Mouse (Mus musculus): ENCODE data around the gene Gm20388. TPM values are rescaled to one million over a fixed set of nuclear protein-coding genes. Genes with fewer than 3 reads are reported as not detected.

The Gm20388 gene
- polyA plus RNA-seq, 1 experiment from 2014 or later = 5.3 TPM

DNA sequence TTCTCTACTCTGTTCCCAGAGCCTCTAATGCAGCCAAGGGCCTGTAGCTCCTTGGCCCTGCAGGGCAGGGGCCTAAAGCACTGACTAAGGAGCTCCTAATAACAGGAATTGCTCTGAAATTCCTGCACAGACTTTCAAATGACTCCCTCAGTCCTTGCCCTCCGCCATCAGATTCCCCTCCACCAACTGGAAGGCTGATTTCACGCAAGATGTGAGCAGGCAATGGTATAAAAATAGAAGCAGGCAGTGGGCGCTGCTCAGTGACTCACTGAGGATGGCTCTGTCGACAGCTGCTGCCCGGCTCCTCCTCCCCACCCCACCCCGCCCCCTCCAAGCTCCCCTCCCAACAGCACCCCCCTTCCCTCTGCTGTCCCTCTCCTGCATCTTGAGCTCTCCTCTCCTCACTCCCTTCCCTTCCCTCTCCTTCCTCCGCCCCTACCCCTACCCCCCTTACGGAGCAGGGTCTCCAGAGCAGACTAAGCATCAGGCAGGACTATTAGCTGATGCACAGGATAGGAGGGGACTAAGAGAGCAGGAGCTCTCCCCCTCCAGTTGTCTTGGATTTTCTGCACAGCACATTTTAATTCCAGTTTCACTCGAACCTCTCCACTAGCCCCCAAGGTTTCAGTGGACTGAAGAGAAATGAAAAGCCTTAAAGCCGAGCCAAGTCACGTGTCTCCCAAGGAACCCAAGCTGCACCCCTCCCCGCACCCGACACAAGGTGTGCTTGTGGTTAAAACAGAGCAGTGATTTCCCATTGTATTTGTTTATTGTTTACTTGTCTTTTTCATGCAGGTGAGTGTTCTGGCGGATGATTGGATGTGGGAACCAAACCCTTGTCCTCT, 3974.3 kb downstream of the Gm20388 start:
- Histone ChIP-seq H3K36me3 (ENCODE audit: control insufficient read depth, insufficient read depth, low read length) (no peaks in the 10 kb centered on the region), H3K4me1 (replicated peaks; ENCODE audit: control insufficient read depth, insufficient read depth, low read length) (peaks cover 3% of the 10 kb centered on the region; the same call in 1 of the 2 replicates), H3K9me3 (ENCODE audit: control insufficient read depth, low read length) (no peaks in the 10 kb centered on the region), H3K27ac (ENCODE audit: low read depth, low read length) (no peak overlapping the region), H3K4me3 (ENCODE audit: low read depth, low read length) (no peak overlapping the region), H3K9ac (ENCODE audit: low read depth, low read length) (no peak overlapping the region), H3K27me3 (replicated peaks; ENCODE audit: control insufficient read depth, insufficient read depth, low read length) (peaks cover 38% of the 10 kb centered on the region), H3K4me2 (no peak overlapping the region)
- WGBS = 14% methylated on average over 13 of the region's 14 CpGs
- no peak for DNase-seq (ENCODE audit: low spot score)
- no peak for ATAC-seq (replicated peaks; ENCODE audit: low FRiP score)

DNA sequence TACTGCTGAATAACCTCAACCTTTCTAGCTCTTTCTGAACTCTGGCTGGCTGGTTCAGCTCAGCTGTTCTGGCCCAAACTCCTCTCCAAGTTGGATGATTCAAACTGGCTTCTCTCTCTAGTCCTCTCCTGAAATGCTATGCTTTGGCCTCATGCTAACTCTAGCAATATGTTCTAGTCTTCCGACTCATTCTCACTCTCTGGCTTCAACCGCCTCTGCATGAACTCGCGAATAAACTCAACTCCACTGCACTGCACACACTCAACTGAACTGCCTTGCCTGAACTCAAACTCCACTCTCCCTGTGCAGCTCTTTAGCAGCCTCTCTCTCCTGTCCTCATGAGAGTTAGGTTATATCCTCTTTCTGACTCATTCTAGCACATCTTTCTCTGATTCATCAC, 3976.5 kb downstream of the Gm20388 start:
- H3K27ac ChIP-seq (ENCODE audit: low read depth, low read length) = no peak overlapping the region
- DNase-seq (ENCODE audit: low spot score) (no peak), ATAC-seq (replicated peaks; ENCODE audit: low FRiP score) (no peak)
- no peaks in the 10 kb centered on the region for H3K36me3 ChIP-seq (ENCODE audit: control insufficient read depth, insufficient read depth, low read length)
- H3K4me3 ChIP-seq (ENCODE audit: low read depth, low read length) = no peak overlapping the region
- WGBS = 89% methylated on average over 4 of the region's 4 CpGs
- H3K9ac ChIP-seq (ENCODE audit: low read depth, low read length) = no peak overlapping the region
- H3K4me1 ChIP-seq (replicated peaks; ENCODE audit: control insufficient read depth, insufficient read depth, low read length) = peaks cover 3% of the 10 kb centered on the region; the same call in 1 of the 2 replicates
- no peaks in the 10 kb centered on the region for H3K9me3 ChIP-seq (ENCODE audit: control insufficient read depth, low read length)
- H3K27me3 ChIP-seq (replicated peaks; ENCODE audit: control insufficient read depth, insufficient read depth, low read length) = peaks cover 59% of the 10 kb centered on the region
- H3K4me2 ChIP-seq = no peak overlapping the region

DNA sequence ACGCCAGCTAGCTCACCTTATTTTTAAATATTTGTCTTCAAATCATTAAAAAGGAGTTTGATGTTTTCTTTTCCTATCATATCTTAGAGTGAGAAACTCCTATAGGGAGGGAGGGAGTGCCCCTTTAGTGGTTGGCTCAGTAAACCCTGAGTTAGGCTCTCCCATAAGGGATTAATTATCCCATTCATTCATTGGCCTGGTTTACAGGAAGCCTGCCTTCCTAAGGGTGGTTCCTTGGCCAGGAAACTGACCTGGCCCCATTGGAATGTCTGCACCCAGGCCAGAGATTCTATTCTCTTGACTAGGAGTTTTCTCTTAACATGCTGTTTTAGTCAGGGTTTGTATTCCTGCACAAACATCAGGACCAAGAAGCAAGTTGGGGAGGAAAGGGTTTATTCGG, 3977.3 kb downstream of the Gm20388 start:
- 80% methylated on average over 2 of the region's 2 CpGs for WGBS
- H3K9ac ChIP-seq (ENCODE audit: low read depth, low read length) = no peak overlapping the region
- H3K27ac ChIP-seq (ENCODE audit: low read depth, low read length) = no peak overlapping the region
- H3K4me1 ChIP-seq (replicated peaks; ENCODE audit: control insufficient read depth, insufficient read depth, low read length) = peaks cover 3% of the 10 kb centered on the region; the same call in 1 of the 2 replicates
- H3K4me3 ChIP-seq (ENCODE audit: low read depth, low read length) = no peak overlapping the region
- no peaks in the 10 kb centered on the region for H3K9me3 ChIP-seq (ENCODE audit: control insufficient read depth, low read length)
- H3K36me3 ChIP-seq (ENCODE audit: control insufficient read depth, insufficient read depth, low read length) = no peaks in the 10 kb centered on the region
- H3K27me3 ChIP-seq (replicated peaks; ENCODE audit: control insufficient read depth, insufficient read depth, low read length) = peaks cover 67% of the 10 kb centered on the region
- ATAC-seq (replicated peaks; ENCODE audit: low FRiP score) = no peak
- no peak overlapping the region for H3K4me2 ChIP-seq
- no peak for DNase-seq (ENCODE audit: low spot score)

DNA sequence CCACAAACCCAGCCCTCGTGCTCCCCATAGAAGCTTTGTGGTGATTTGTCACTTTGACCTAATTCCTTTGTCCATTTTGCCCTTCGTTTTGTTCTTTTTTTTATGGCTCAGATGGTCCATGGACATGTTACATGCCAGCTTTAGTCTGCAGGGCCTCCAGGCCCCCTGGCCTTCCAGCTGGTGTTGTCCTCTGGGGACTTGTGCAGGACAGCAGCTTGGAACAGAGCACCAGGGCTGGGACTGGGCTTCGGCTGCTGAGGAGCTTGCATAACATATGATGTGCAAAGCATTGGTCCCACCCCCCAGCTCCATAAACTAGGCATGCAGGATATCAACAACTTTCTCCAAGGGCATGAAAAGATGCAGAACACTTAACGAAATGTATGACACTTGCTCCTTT, 3979.2 kb downstream of the Gm20388 start:
- Histone ChIP-seq H3K4me2 (no peak overlapping the region), H3K4me3 (ENCODE audit: low read depth, low read length) (no peak overlapping the region), H3K9ac (ENCODE audit: low read depth, low read length) (no peak overlapping the region), H3K27ac (ENCODE audit: low read depth, low read length) (no peak overlapping the region), H3K9me3 (ENCODE audit: control insufficient read depth, low read length) (no peaks in the 10 kb centered on the region), H3K4me1 (replicated peaks; ENCODE audit: control insufficient read depth, insufficient read depth, low read length) (no peaks in the 10 kb centered on the region), H3K27me3 (replicated peaks; ENCODE audit: control insufficient read depth, insufficient read depth, low read length) (peaks cover 72% of the 10 kb centered on the region), H3K36me3 (ENCODE audit: control insufficient read depth, insufficient read depth, low read length) (no peaks in the 10 kb centered on the region)
- ATAC-seq (replicated peaks; ENCODE audit: low FRiP score) (no peak), DNase-seq (ENCODE audit: low spot score) (no peak)
- 64% methylated on average over 4 of the region's 4 CpGs for WGBS

DNA sequence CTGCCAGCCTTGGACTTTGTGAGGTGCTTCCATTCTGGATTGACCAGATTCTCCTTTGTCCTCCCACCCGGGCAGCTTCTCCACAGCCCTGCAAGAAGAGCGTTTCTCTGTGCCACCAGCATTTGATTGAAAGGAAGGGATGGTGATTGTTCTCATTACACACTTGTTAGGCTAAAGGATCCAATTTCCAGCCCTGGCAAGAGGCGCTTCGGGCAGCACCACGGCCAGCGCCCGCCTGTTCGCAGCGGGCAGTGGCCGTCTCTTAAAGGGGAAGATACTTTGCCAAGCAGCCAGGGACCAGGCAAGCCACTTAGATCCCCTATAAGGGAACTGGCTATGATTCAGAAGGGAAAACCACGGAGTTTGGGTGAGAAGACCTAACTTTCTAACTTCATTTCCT, 3980.6 kb downstream of the Gm20388 start:
- Histone ChIP-seq H3K4me2 (peak overlapping the region; percentile 7; the same call in 1 of the 2 replicates), H3K4me1 (replicated peaks; ENCODE audit: control insufficient read depth, insufficient read depth, low read length) (no peaks in the 10 kb centered on the region), H3K36me3 (ENCODE audit: control insufficient read depth, insufficient read depth, low read length) (no peaks in the 10 kb centered on the region), H3K27ac (ENCODE audit: low read depth, low read length) (no peak overlapping the region), H3K4me3 (ENCODE audit: low read depth, low read length) (no peak overlapping the region), H3K9me3 (ENCODE audit: control insufficient read depth, low read length) (no peaks in the 10 kb centered on the region), H3K27me3 (replicated peaks; ENCODE audit: control insufficient read depth, insufficient read depth, low read length) (peaks cover 74% of the 10 kb centered on the region), H3K9ac (ENCODE audit: low read depth, low read length) (no peak overlapping the region)
- peak; percentile 68 for DNase-seq (ENCODE audit: low spot score)
- ATAC-seq (replicated peaks; ENCODE audit: low FRiP score) = no peak
- 1% methylated on average over 11 of the region's 11 CpGs for WGBS

DNA sequence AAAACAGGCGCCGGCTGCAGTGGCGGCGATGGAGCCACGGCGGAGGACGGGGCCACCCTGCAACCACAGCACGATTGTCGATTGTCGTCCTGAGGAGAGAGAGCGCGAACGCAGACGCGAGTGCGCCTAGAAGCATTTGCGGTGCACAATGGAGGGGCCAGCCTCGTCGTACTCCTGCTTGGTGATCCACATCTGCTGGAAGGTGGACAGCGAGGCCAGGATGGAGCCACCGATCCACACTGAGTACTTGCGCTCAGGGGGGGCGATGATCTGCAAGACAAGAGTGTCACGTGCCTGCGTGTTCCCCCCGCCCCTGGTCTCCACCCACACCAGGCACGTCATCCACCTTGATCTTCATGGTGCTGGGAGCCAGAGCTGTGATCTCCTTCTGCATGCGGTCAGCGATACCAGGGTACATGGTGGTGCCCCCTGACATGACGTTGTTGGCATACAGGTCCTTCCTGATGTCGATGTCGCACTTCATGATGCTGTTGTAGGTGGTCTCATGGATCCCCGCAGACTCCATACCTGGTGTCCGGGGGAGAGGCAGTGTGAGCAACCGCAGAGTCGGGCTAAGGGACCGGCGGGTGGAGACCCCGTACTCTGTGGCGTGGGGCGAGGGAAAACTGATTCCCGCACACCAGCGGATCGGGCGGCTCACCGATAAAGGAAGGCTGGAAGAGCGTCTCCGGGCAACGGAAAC, 3981.4 kb downstream of the Gm20388 start:
- peak overlapping the region; percentile 7 for H3K4me2 ChIP-seq
- WGBS = 4% methylated on average over 49 of the region's 49 CpGs
- DNase-seq (ENCODE audit: low spot score) = no peak

DNA sequence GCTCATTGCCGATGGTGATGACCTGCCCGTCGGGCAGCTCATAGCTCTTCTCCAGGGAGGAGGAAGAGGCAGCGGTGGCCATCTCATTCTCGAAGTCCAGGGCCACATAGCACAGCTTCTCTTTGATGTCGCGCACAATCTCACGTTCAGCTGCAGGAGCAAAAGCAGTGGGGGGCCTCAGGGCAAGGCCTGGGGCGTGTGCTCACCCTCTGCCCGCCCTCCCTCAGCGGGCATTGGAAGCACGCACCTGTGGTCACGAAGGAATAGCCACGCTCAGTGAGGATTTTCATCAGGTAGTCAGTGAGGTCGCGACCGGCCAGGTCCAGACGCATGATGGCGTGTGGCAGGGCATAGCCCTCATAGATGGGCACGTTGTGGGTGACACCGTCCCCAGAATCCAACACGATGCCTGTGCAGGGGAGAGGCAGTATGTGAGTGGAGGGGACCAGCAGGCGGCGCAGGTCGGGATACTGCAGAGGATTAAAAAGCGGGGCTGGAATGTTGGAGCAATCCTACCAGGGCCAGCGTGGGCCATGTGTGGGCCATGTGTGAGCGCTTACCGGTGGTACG, 3982.0 kb downstream of the Gm20388 start:
- H3K4me1 ChIP-seq (replicated peaks; ENCODE audit: control insufficient read depth, insufficient read depth, low read length) = no peaks in the 10 kb centered on the region
- H3K4me2 ChIP-seq = no peak overlapping the region
- no peak overlapping the region for H3K27ac ChIP-seq (ENCODE audit: low read depth, low read length)
- 15% methylated on average over 30 of the region's 30 CpGs for WGBS
- peaks cover 71% of the 10 kb centered on the region for H3K27me3 ChIP-seq (replicated peaks; ENCODE audit: control insufficient read depth, insufficient read depth, low read length)
- H3K4me3 ChIP-seq (ENCODE audit: low read depth, low read length) = peak overlapping the region; percentile 25; the same call in 1 of the 2 replicates
- H3K9me3 ChIP-seq (ENCODE audit: control insufficient read depth, low read length) = no peaks in the 10 kb centered on the region
- ATAC-seq (replicated peaks; ENCODE audit: low FRiP score) = no peak
- no peak for DNase-seq (ENCODE audit: low spot score)
- H3K9ac ChIP-seq (ENCODE audit: low read depth, low read length) = no peak overlapping the region
- no peaks in the 10 kb centered on the region for H3K36me3 ChIP-seq (ENCODE audit: control insufficient read depth, insufficient read depth, low read length)

More for the DNA sequence above, 3981.4 kb downstream of the Gm20388 start:
- H3K4me3 ChIP-seq (ENCODE audit: low read depth, low read length) = peak overlapping the region; percentile 25; the same call in 1 of the 2 replicates
- no peaks in the 10 kb centered on the region for H3K4me1 ChIP-seq (replicated peaks; ENCODE audit: control insufficient read depth, insufficient read depth, low read length)
- no peak for ATAC-seq (replicated peaks; ENCODE audit: low FRiP score)
- H3K9ac ChIP-seq (ENCODE audit: low read depth, low read length) = no peak overlapping the region
- H3K36me3 ChIP-seq (ENCODE audit: control insufficient read depth, insufficient read depth, low read length) = no peaks in the 10 kb centered on the region
- no peak overlapping the region for H3K27ac ChIP-seq (ENCODE audit: low read depth, low read length)
- peaks cover 74% of the 10 kb centered on the region for H3K27me3 ChIP-seq (replicated peaks; ENCODE audit: control insufficient read depth, insufficient read depth, low read length)
- H3K9me3 ChIP-seq (ENCODE audit: control insufficient read depth, low read length) = no peaks in the 10 kb centered on the region

DNA sequence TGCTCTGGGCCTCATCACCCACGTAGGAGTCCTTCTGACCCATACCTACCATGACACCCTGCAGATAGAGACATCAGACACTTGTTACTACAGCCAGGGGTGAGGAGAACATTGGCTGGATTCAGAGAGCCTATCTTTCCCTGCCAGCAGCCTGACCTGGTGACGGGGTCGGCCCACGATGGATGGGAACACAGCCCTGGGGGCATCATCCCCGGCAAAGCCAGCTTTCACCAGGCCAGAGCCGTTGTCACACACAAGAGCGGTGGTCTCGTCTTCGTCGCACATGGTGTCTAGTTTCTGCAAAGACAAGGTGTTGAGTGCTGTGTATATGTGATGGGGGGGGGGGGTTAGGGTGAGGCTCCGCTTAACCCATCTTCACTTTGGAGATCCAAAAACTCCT, 3982.8 kb downstream of the Gm20388 start:
- DNase-seq (ENCODE audit: low spot score) (no peak), ATAC-seq (replicated peaks; ENCODE audit: low FRiP score) (no peak)
- H3K4me3 ChIP-seq (ENCODE audit: low read depth, low read length) = no peak overlapping the region
- no peaks in the 10 kb centered on the region for H3K9me3 ChIP-seq (ENCODE audit: control insufficient read depth, low read length)
- H3K4me1 ChIP-seq (replicated peaks; ENCODE audit: control insufficient read depth, insufficient read depth, low read length) = no peaks in the 10 kb centered on the region
- H3K9ac ChIP-seq (ENCODE audit: low read depth, low read length) = no peak overlapping the region
- no peaks in the 10 kb centered on the region for H3K36me3 ChIP-seq (ENCODE audit: control insufficient read depth, insufficient read depth, low read length)
- no peak overlapping the region for H3K27ac ChIP-seq (ENCODE audit: low read depth, low read length)
- 77% methylated on average over 11 of the region's 11 CpGs for WGBS
- no peak overlapping the region for H3K4me2 ChIP-seq
- H3K27me3 ChIP-seq (replicated peaks; ENCODE audit: control insufficient read depth, insufficient read depth, low read length) = peaks cover 71% of the 10 kb centered on the region
